Mouse (Mus musculus): ENCODE measurements at regions not wholly inside any gene's neighbourhood (a gene's known extent, or its start where the extent isn't known, plus 50 kb on each side); places are given as distances from the start of the nearest gene placed in this dataset.

DNA sequence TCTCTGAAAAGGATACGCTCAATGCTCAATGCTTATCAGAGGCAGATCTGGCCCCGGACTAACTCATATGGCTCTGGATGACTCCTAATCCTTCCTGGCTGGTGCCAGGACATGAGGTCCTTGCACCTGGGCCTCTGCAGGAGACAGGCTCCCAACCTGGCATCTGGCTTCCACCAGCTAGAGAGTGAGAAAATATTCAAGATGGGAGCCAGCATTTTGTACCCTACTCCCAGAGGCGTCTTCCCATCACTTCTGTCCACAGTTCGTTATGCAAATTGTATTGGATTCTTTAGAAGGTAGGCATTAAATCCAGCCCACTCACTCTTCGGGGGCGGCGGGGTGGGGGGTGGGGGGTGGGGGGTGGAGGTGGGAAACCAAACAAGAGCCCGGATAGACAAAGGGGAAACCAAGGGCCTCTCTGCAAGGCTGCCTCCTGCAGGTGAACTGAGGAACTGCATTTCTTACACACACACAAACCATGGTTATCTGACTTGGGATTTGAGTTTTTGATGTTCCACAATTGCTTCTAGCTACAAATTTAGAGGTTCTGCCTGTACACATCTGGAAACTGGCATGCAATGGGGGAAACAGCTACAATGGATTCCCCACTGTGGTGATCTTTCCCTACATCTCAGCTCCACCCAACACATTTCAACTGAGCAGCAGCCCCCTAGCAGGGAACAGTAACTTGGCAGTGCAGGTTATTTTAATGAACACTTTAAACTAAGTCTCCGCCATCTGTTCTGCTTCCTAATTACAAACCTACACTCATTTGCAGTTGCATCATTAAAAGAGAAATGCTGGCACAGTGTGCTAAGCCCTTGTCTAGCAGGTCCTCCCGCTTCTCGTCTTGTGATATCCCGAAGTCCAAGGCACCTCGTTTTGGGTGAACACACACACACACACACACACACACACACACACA, 390.2 kb downstream of the Med10 start:
- TF ChIP-seq CTCF (conservative IDR thresholded peaks at IDR 0.05 in 1 of 2, IDR thresholded peaks at IDR 0.05 in 1 of 2; ENCODE audit: low read depth in 2 of 2, low read length in 2 of 2) (no peak), MEF2A (IDR thresholded peaks at IDR 0.05; ENCODE audit: borderline replicate concordance, low read depth, low read length) (no peak), POLR2A (IDR thresholded peaks at IDR 0.05; ENCODE audit: low read depth, low read length) (no peak), MAZ (IDR thresholded peaks at IDR 0.05; ENCODE audit: low read depth, low read length) (no peak), ZMIZ1 (IDR thresholded peaks at IDR 0.05; ENCODE audit: low read depth, low read length) (no peak), TCF12 (IDR thresholded peaks at IDR 0.05; ENCODE audit: low read depth, low read length) (no peak), MAFK (IDR thresholded peaks at IDR 0.05; ENCODE audit: insufficient replicate concordance, low read length) (no peak), RCOR1 (conservative IDR thresholded peaks at IDR 0.05; ENCODE audit: low read depth, low read length) (no peak)
